Mouse (Mus musculus) brown adipose tissue, adult 24 weeks (tissue): ENCODE results near the gene BC017158. TPM values are rescaled to one million over a fixed set of nuclear protein-coding genes. Genes with fewer than 3 reads are reported as not detected.

Experiments
- H3K27ac ChIP-seq: fragments of 200-500 bp; replicated peaks from 2 replicates; pipeline ENCODE4 v1.5.1; 2012; ENCODE audit warnings: low read depth, mild to moderate bottlenecking, low read length
- H3K4me1 ChIP-seq: fragments of 200-500 bp; 2 replicates; pipeline ENCODE4 v1.6.1; 2012; ENCODE audit warnings: low read length, mixed read lengths; ENCODE audit not compliant: control insufficient read depth, insufficient read depth, insufficient read length
- H3K4me3 ChIP-seq: fragments of 200-500 bp; 2 replicates; pipeline ENCODE4 v1.5.1; 2012; ENCODE audit warnings: low read depth, mild to moderate bottlenecking, low read length, moderate library complexity; ENCODE audit not compliant: insufficient read depth
- polyA plus RNA-seq: library from polyadenylated mRNA; stranded (reverse); fragments of >200 nt; gene quantifications from 2 replicates; pipeline ENCODE4 v1.2.4, GENCODE M21; 2012; ENCODE audit not compliant: missing spikeins, insufficient read depth, insufficient read length

The BC017158 gene
- polyA plus RNA-seq, 1 experiment: 9.8 TPM

GRCm38 (mm10) chr7:128314491-128314890 is 16.5 kb upstream of the BC017158 start:
- no peak overlapping the region for H3K27ac ChIP-seq

GRCm38 (mm10) chr7:128313601-128314000 is 15.6 kb upstream of the BC017158 start:
- Histone ChIP-seq H3K27ac (no peak overlapping the region), H3K4me3 (no peak overlapping the region), H3K4me1 (no peaks in the 10 kb centered on the region)

More at GRCm38 (mm10) chr7:128314491-128314890, 16.5 kb upstream of the BC017158 start:
- Histone ChIP-seq H3K4me3 (no peak overlapping the region), H3K4me1 (no peaks in the 10 kb centered on the region)

GRCm38 (mm10) chr7:128312375-128313059 is 14.5 kb upstream of the BC017158 start:
- Histone ChIP-seq H3K27ac (no peak overlapping the region), H3K4me1 (no peaks in the 10 kb centered on the region), H3K4me3 (no peak overlapping the region)

DNA sequence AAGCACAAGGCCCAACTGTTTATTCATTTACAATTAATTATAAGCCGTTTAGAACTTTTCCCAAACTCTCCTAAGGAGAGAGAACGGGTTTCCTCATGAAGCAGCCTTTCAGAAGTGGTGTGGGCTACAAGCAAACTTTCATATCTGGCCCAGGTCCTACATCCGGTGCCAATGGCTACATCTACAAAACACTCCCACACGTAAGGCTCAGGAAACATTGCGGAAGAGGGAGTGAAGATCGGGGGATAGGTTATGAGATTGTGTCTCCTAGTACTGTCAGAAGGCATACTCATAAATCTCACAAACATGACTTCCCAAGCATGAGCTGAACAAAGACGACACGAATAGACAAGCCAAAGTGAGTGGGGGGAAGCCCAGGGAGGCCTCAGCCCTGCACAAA is 13.8 kb upstream of the BC017158 start:
- H3K27ac ChIP-seq: no peak overlapping the region
- H3K4me1 ChIP-seq: no peaks in the 10 kb centered on the region
- H3K4me3 ChIP-seq: no peak overlapping the region

- Histone ChIP-seq H3K27ac (no peak overlapping the region), H3K4me3 (no peak overlapping the region), H3K4me1 (no peaks in the 10 kb centered on the region)
Measured at GRCm38 (mm10) chr7:128311263-128311662, 13.3 kb upstream of the BC017158 start.

GRCm38 (mm10) chr7:128310229-128310688 is 12.3 kb upstream of the BC017158 start:
- H3K4me1 ChIP-seq: no peaks in the 10 kb centered on the region
- no peak overlapping the region for H3K4me3 ChIP-seq
- no peak overlapping the region for H3K27ac ChIP-seq

- Histone ChIP-seq H3K4me3 (no peak overlapping the region), H3K27ac (no peak overlapping the region), H3K4me1 (no peaks in the 10 kb centered on the region)
Measured at GRCm38 (mm10) chr7:128309776-128310175, 11.8 kb upstream of the BC017158 start.

- H3K4me1 ChIP-seq: no peaks in the 10 kb centered on the region
- no peak overlapping the region for H3K4me3 ChIP-seq
- no peak overlapping the region for H3K27ac ChIP-seq
Measured at GRCm38 (mm10) chr7:128309216-128309615, 11.2 kb upstream of the BC017158 start.

DNA sequence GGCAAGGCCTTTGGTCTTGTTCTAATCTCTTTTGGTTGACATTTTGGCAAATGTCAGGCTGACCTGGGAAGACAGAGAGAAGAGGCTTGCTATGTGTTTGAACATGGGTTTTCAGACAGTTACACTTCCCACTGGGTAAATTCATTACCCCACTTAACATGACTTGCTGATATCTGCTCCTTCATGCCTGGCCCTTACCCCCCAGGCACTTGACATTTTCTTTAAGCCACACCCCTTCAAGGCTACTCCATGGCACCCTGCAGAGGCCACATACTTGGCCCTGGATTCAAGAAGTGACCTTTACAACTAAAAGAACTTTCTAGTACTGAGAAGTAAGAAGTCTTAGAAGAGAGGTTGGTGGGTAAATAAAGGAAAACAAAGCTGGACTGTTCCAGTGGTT is 9.9 kb upstream of the BC017158 start:
- no peaks in the 10 kb centered on the region for H3K4me1 ChIP-seq
- no peak overlapping the region for H3K4me3 ChIP-seq
- H3K27ac ChIP-seq: no peak overlapping the region

- Histone ChIP-seq H3K4me3 (no peak overlapping the region), H3K4me1 (no peaks in the 10 kb centered on the region), H3K27ac (no peak overlapping the region)
Measured at GRCm38 (mm10) chr7:128304907-128305306, 6.9 kb upstream of the BC017158 start.

DNA sequence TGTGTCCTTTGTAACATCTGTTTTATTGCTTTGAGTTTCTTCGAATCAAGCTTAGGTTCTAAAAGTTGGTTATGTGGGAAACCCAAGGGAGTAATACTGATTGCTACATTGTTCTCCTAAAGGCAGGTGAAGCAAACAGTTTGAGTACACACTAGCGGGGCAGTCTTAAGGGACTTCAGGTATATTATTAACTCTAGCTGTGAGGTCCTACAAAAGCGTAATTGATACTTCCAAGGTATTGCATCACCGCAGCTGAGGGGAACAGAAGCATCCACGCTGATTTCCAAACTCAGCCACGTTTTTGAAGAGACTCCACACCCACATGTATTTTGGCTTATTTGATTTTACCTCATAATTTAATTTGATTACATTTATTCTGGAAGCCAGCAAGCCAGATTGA is 6.2 kb upstream of the BC017158 start:
- no peak overlapping the region for H3K4me3 ChIP-seq
- no peak overlapping the region for H3K27ac ChIP-seq

DNA sequence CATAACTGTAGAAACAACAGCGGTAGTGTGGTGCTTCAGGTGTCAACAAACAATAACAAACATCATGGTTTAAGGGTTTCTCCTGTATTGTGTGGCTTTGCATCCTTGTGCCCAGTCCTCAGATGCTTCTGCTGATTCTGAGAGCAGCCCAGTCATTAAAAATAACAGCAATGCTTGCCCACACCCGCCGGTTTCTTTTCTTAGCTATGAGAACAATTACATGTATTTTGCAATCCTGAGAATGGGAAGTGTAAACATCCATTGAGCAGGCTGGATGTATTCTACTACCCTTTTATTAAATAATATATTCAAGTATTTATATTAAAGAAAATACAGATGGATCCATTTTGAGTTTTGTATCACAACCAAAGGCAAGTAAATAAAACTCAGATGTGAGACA is 4.2 kb upstream of the BC017158 start:
- Histone ChIP-seq H3K4me1 (peaks cover 3% of the 10 kb centered on the region), H3K27ac (no peak overlapping the region), H3K4me3 (no peak overlapping the region)

More for the DNA sequence above, 6.2 kb upstream of the BC017158 start:
- no peaks in the 10 kb centered on the region for H3K4me1 ChIP-seq

DNA sequence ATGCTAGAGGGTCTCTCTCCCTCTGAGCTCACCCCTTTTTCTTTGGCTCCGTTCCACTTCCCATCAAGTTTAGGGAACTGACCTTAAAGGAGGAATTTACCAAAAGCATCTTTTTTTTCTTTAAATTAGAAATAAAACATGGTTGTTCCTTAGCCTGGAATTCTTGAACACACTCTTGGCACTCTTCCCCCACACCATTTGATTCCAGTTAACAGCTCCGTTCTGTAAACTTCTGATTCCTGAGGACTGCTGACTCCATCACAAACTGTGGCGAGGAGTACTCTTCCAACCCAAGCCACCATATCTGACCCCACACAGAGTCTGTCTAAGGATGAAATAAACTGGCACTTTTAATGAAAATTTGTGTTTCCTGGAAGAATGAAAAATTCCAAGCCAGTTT is 3.0 kb upstream of the BC017158 start:
- peaks cover 5% of the 10 kb centered on the region for H3K4me1 ChIP-seq
- no peak overlapping the region for H3K4me3 ChIP-seq
- no peak overlapping the region for H3K27ac ChIP-seq

DNA sequence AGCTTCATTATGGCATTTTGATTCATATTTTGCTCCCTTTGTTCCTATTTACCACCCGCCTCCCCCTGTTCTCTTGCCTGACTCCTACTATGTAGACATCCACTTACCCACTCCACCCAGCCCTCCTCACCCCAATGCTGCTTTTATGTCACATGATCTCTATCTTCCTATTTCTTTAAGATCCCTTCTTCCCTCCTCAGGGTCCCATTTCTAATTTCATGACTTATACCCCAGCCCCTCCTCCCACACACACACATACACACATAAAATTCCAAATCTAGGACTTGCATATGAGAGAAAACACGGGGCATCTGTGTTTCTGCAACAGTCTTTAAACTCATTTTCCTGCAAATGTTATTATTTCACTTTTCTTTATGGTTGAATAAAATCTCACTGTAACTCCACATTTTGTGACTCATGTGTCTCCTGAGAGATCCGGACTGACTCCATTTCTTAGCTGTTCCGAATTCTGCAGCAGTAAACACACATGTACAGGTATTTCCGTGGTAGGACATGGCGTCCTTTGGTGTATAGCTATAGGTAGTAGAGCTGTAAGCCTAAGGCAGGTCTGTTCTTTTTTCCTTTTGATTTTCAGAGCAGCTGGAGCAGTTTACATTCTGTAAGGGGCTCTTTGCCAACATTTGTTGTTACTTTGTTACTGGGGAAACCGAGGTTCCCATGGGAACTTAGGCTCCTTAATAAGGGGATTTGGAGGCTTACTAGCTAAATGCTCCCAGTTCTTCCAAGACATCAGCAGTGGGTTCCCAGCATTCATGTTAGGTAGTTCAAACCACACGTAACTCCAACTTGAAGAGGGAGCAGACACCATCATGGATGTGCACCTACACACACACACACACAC is 742 bp upstream of the BC017158 start:
- peaks cover 5% of the 10 kb centered on the region for H3K4me1 ChIP-seq
- peak overlapping the region; percentile 97 for H3K4me3 ChIP-seq
- H3K27ac ChIP-seq: no peak overlapping the region

GRCm38 (mm10) chr7:128297291-128297616 is 716 bp downstream of the BC017158 start:
- Histone ChIP-seq H3K4me3 (peak overlapping the region; percentile 97), H3K4me1 (peaks cover 5% of the 10 kb centered on the region), H3K27ac (no peak overlapping the region)

GRCm38 (mm10) chr7:128296514-128296913 is 1.5 kb downstream of the BC017158 start:
- Histone ChIP-seq H3K27ac (no peak overlapping the region), H3K4me3 (no peak overlapping the region), H3K4me1 (peaks cover 5% of the 10 kb centered on the region)
